Mouse (Mus musculus) common myeloid progenitor, adult 5-6 weeks (primary cell): ENCODE measurements at regions not wholly inside any gene's neighbourhood (a gene's known extent, or its start where the extent isn't known, plus 50 kb on each side); places are given as distances from the start of the nearest gene placed in this dataset.
A peak's percentile ranks its signal among the peaks of the same experiment; 100 is the strongest.

Source experiments
- ATAC-seq: replicated peaks from 2 replicates; pipeline ENCODE4 v1.8.0; 2016; ENCODE audit warnings: low read depth, mild to moderate bottlenecking, moderate TSS enrichment, inconsistent platforms; ENCODE audit not compliant: poor library complexity, severe bottlenecking

DNA sequence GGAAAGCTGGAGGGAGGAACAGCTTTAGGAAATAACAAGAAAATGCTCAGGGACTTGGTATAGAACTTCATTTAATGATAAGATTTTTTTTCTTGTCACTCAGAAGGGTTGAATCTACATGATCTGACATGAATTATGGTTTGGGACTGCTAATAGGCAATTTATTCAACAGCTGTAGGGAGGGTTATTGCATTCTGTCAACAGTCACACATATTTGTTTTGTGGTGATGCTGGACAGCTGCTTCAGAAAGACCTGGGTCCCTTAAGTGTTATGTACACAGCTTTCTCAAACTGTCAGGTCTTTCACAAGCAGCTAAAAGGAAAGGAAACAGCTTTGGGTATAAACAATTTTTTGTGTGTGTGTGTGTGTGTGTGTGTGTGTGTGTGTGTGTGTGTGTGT, 101.0 kb upstream of the Mtpn start:
- ATAC-seq, result no peak

DNA sequence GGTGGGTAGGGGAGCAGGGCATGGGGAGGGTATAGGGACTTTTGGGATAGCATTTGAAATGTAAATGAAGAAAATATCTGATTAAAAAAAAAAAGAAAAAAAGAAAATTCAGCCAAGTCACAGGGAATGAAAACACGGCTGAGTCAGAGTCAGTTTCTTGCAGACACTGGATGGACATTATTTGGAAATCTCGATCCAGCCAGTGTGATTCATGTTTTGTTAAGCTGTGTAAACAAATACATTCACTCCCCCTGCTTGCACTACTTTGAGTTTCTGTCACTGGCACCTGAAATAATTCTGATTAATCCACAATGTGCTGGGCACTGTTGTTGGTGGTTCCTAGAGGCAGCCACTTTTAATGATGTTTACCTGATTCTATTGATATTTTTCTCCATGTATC, 68.6 kb upstream of the Mtpn start:
- no peak for ATAC-seq

DNA sequence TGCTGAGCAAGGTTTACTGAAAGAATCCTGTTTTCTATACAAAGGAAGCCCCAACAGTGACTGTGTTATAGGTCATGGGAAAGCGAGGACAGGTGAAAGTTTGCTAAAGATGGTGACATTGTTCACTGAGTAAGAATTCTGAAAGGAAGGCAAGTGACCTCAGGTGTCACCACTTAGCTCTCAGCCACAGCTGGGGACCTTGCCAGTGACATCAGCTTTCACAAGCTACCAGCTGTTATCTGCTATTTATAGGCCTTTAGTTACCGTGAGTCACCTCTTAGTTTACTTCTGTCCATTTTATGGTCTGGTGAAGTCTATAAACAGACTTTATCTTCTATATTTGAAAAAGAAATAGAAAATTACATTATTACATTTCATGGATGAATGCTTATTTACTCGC, 65.4 kb upstream of the Mtpn start:
- ATAC-seq, result no peak

DNA sequence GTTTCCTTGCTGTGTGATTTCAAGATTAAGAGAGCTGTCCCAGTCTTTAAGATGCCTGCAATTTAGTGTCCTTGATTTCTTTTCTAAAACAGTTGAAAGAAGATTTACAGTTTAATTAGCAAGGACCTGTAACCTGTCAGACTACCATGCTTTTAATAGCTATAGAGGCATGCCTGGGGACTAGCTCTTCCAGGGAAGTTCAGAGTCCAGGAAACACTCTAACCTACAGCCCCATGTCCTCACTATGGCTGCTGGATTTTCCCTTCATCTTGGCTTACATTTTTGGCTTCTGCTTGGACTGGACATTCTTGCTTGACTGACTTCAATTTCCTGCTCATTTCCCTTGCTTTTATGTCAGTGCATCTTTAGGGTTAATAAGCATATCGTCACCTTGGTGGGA, 61.7 kb upstream of the Mtpn start:
- ATAC-seq, result no peak

DNA sequence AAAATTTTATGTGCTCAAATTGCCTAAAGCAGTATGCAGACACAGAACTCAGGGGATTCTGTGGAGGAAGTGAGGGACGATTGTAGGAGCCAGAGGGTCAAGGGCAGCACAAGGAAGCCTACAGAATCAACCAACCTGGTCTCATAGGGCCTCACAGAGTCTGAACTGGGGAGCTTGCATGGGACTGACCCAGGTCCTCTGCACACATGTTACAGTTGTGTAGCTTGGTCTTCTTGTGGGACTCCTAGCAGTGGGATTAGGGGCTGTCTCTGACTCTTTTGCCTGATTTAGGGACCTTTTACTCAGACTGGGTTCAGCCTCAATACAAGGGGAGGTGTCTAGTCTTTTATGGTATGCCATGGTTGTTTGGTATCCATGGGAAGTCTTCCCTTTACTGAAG, 60.2 kb upstream of the Mtpn start:
- ATAC-seq, result no peak

DNA sequence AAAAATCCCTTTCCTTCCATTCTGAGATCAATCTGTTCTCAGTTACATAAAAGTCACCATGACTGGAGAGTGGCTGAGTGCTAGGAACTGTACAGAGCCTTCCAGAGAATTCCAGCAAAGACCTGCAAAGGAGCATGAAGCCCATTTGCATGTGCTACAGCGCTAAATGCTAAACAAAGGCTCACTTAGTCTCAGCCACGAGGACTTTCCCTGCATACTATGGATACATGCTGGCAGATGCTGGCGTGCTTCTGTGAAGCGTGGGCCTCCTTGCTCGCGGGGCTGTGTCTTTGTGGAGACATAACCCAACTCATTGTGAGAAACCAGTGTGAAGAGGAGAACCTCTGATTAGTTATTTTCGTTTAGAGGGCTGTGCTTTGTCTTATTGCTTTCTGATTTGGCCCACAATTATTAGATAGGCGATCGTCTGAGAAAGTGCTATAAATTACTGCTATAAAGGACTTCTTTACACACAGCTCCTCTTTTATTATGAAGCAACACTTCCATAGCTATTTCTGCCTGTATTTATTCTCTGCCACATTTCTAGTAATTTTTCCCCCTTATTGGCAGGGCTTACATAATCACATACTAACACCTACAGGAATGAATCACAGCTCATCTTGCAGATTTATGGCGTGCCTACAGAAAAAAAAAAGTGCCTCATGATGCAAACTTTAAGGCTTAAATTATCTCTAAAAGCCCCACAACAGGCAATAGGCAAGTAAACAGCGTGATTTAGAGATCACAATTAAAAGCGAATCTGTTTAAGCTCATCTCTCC, 58.9 kb upstream of the Mtpn start:
- ATAC-seq, result no peak

DNA sequence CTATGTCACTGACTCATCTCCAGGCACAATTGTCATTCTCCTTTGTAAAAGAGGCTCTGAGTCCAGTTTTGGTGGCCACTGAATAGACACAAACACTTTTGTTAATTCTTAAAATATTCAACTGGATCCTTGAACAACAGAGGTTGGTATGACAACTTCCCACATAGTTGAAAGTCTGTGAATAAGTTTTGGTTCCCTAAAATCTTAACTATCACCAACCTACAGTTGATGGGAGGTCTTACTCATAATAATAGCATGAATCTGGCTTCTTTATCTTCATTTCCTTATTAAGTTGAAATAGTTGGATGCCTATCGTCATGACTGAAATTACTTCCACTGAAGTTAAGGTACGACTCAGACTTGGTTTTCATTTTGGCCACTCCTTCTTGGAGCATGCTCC, 55.3 kb upstream of the Mtpn start:
- 0 out of 2 replicates have a peak, but pooled peaks have one; percentile 18 for ATAC-seq

DNA sequence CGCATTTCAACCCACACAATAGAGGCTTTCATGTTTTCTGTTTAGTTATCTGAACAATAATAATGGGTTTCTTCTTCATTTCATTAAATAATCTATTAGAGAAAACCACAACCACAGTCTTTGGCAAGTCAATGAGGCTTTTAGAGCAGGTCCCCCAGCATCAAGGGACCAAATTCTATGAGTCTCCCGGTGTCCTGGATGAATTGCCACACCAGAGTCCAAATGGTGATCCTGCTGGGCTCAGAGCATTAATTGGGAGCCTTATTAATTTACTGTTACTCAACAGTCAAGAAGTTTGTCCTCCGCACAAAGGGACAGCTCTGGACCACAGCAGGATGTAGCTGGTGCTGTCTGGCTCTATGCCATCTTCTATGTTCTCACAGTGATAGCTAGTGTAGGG, 52.5 kb upstream of the Mtpn start:
- ATAC-seq, result no peak
